Mouse (Mus musculus) CH12.LX (cell line): ENCODE data around the gene Prlr. TPM values are rescaled to one million over a fixed set of nuclear protein-coding genes. Genes with fewer than 3 reads are reported as not detected.

Experiments used
- DNase-seq: peaks from one replicate; pipeline ENCODE4 v3.0.0-alpha.2; 2013; ENCODE audit errors: extremely low read depth
- H3K27ac ChIP-seq: 2 replicates; pipeline ENCODE4 v1.5.1; 2012; ENCODE audit warnings: low read depth, mild to moderate bottlenecking, control low read depth, moderate library complexity; ENCODE audit not compliant: insufficient read depth
- H3K27me3 ChIP-seq: replicated peaks from 2 replicates; pipeline ENCODE3; 2012; ENCODE audit warnings: inconsistent platforms
- H3K36me3 ChIP-seq, 2 experiments: replicated peaks in 1 of 2; 2 replicates each; pipeline versions ENCODE3 to v1.6.1; 2012; ENCODE audit warnings: inconsistent platforms in 1 of 2, low read length in 1 of 2, mild to moderate bottlenecking in 1 of 2, mixed read lengths in 1 of 2, moderate library complexity in 1 of 2; ENCODE audit not compliant: control insufficient read depth in 1 of 2, insufficient read depth in 1 of 2
- H3K4me1 ChIP-seq, 2 experiments: 2 replicates each; pipeline ENCODE4 v1.6.1; 2012; ENCODE audit warnings: inconsistent platforms in 1 of 2, moderate library complexity in 1 of 2; ENCODE audit not compliant: insufficient read depth in 2 of 2, control insufficient read depth in 1 of 2
- H3K4me2 ChIP-seq: 2 replicates; pipeline ENCODE4 v1.6.1; 2012; ENCODE audit warnings: low read depth, mild to moderate bottlenecking, control low read depth; ENCODE audit not compliant: poor library complexity, insufficient read depth, severe bottlenecking
- H3K4me3 ChIP-seq, 3 experiments: fragments of 150-350 bp in 1 of 3; sonication (generic) in 1 of 3; replicated peaks in 1 of 3; 2 replicates each; pipeline versions ENCODE3 to v1.5.1; 2011 to 2012; ENCODE audit warnings: low read depth in 2 of 3, low read length in 2 of 3, mild to moderate bottlenecking in 2 of 3, moderate library complexity in 2 of 3, control low read depth in 1 of 3, improper control_type of control experiment in 1 of 3, inconsistent platforms in 1 of 3, mixed read lengths in 1 of 3; ENCODE audit not compliant: poor library complexity in 1 of 3
- H3K79me2 ChIP-seq: replicated peaks from 2 replicates; pipeline ENCODE4 v1.6.1; 2012; ENCODE audit warnings: mild to moderate bottlenecking, moderate library complexity; ENCODE audit not compliant: control insufficient read depth, poor library complexity, insufficient read depth, severe bottlenecking; ENCODE audit errors: extremely low read depth
- H3K9ac ChIP-seq: 2 replicates; pipeline ENCODE4 v1.6.1; 2012; ENCODE audit warnings: low read depth, mild to moderate bottlenecking, control low read depth, moderate library complexity; ENCODE audit not compliant: insufficient read depth
- H3K9me3 ChIP-seq: replicated peaks from 2 replicates; pipeline ENCODE3; 2012; ENCODE audit warnings: low read length, inconsistent platforms, mixed read lengths
- BHLHE40 ChIP-seq: IDR thresholded peaks from 2 replicates; pipeline ENCODE4 v1.6.1; 2011; ENCODE audit warnings: mild to moderate bottlenecking, low read depth, low read length, improper control_type of control experiment
- CHD1 ChIP-seq: IDR thresholded peaks from 2 replicates; pipeline ENCODE4 v1.6.1; 2012; ENCODE audit warnings: low read depth, low read length, improper control_type of control experiment, inconsistent platforms
- CTCF ChIP-seq, 2 experiments: IDR thresholded peaks in 1 of 2; conservative IDR thresholded peaks in 1 of 2; 2 replicates each; pipeline ENCODE4 v1.5.1; 2011 to 2012; ENCODE audit warnings: low read depth in 2 of 2, low read length in 2 of 2, improper control_type of control experiment in 1 of 2, inconsistent platforms in 1 of 2, mild to moderate bottlenecking in 1 of 2, moderate library complexity in 1 of 2
- ETS1 ChIP-seq: conservative IDR thresholded peaks from 2 replicates; pipeline ENCODE4 v1.6.1; 2012; ENCODE audit warnings: low read depth, mild to moderate bottlenecking, inconsistent platforms, low read length, improper control_type of control experiment, moderate library complexity
- HCFC1 ChIP-seq: IDR thresholded peaks from 2 replicates; pipeline ENCODE4 v1.6.1; 2012; ENCODE audit warnings: low read depth, mild to moderate bottlenecking, inconsistent platforms, low read length, improper control_type of control experiment
- JUN ChIP-seq: IDR thresholded peaks from 2 replicates; pipeline ENCODE4 v1.6.1; 2011; ENCODE audit warnings: low read depth, mild to moderate bottlenecking, low read length, improper control_type of control experiment, moderate library complexity; ENCODE audit not compliant: insufficient read depth
- JUND ChIP-seq: conservative IDR thresholded peaks from 2 replicates; pipeline ENCODE4 v1.6.1; 2011; ENCODE audit warnings: low read depth, low read length, improper control_type of control experiment
- MAZ ChIP-seq: IDR thresholded peaks from 2 replicates; pipeline ENCODE4 v1.6.1; 2012; ENCODE audit warnings: low read depth, mild to moderate bottlenecking, inconsistent platforms, low read length, improper control_type of control experiment, moderate library complexity
- MEF2A ChIP-seq: IDR thresholded peaks from 2 replicates; pipeline ENCODE4 v1.6.1; 2014; ENCODE audit warnings: low read depth, mild to moderate bottlenecking, inconsistent platforms, low read length, improper control_type of control experiment, borderline replicate concordance
- NELFE ChIP-seq: IDR thresholded peaks from 2 replicates; pipeline ENCODE4 v1.6.1; 2011; ENCODE audit warnings: low read depth, low read length, improper control_type of control experiment
- PAX5 ChIP-seq: IDR thresholded peaks from 2 replicates; pipeline ENCODE4 v1.6.1; 2012; ENCODE audit warnings: low read length, inconsistent platforms, mixed read lengths
- POLR2A ChIP-seq: IDR thresholded peaks from 2 replicates; pipeline ENCODE4 v1.6.1; 2011; ENCODE audit warnings: low read depth, mild to moderate bottlenecking, improper control_type of control experiment, low read length
- POLR2AphosphoS2 ChIP-seq: IDR thresholded peaks from 2 replicates; pipeline ENCODE4 v1.6.1; 2011; ENCODE audit warnings: low read depth, low read length, improper control_type of control experiment
- RCOR1 ChIP-seq: conservative IDR thresholded peaks from 2 replicates; pipeline ENCODE4 v1.6.1; 2012; ENCODE audit warnings: low read depth, mild to moderate bottlenecking, inconsistent platforms, low read length, improper control_type of control experiment
- SIN3A ChIP-seq: IDR thresholded peaks from 2 replicates; pipeline ENCODE4 v1.6.1; 2012; ENCODE audit warnings: low read length, improper control_type of control experiment, inconsistent platforms
- SMC3 ChIP-seq: IDR thresholded peaks from 2 replicates; pipeline ENCODE4 v1.6.1; 2011; ENCODE audit warnings: low read depth, low read length, improper control_type of control experiment
- TBP ChIP-seq: conservative IDR thresholded peaks from 2 replicates; pipeline ENCODE4 v1.6.1; 2011; ENCODE audit warnings: low read depth, low read length, improper control_type of control experiment
- TCF12 ChIP-seq: IDR thresholded peaks from 2 replicates; pipeline ENCODE4 v1.6.1; 2014; ENCODE audit warnings: low read depth, mild to moderate bottlenecking, inconsistent platforms, low read length, improper control_type of control experiment
- USF1 ChIP-seq: IDR thresholded peaks from 2 replicates; pipeline ENCODE4 v1.6.1; 2014; ENCODE audit warnings: low read depth, mild to moderate bottlenecking, inconsistent platforms, low read length, improper control_type of control experiment
- USF2 ChIP-seq: conservative IDR thresholded peaks from 2 replicates; pipeline ENCODE4 v1.6.1; 2011; ENCODE audit warnings: low read depth, low read length, improper control_type of control experiment
- ZC3H11A ChIP-seq: IDR thresholded peaks from 2 replicates; pipeline ENCODE4 v1.6.1; 2012; ENCODE audit warnings: low read depth, mild to moderate bottlenecking, inconsistent platforms, low read length, improper control_type of control experiment
- dilution Hi-C: fragments of 300-500 bp; cut with MboI; formaldehyde crosslinking; loops from 2 replicates; pipeline ENCODE4 v1.14.3; 2020; ENCODE audit warnings: low sequenced_read_pairs; ENCODE audit not compliant: extremely low pct_unique_long_range_greater_than_20kb, extremely low pct_ligation_motif_present
- in situ Hi-C: fragments of 300-500 bp; cut with MboI; formaldehyde crosslinking; loops from 3 replicates; pipeline ENCODE4 v1.14.3; 2019; ENCODE audit warnings: low sequenced_read_pairs, low pct_ligation_motif_present, low pct_unique_long_range_greater_than_20kb, mixed read lengths
- polyA plus RNA-seq: library from polyadenylated mRNA; unstranded; fragments of >175 nt; gene quantifications from 2 replicates; pipeline ENCODE4 v1.2.1, GENCODE M21; 2012; ENCODE audit warnings: low read depth; ENCODE audit not compliant: insufficient read length
- total RNA-seq, 2 experiments: library from RNA; depleted of rRNA; stranded (reverse); fragments of 300-350 nt in 1 of 2; fragments of >200 nt in 1 of 2; gene quantifications; 2 replicates each; pipeline ENCODE4 v1.2.3; 2012 to 2014

Prlr gene
- total and polyA plus RNA-seq, 3 experiments: not detected

- dilution Hi-C loops: no loop called here
- no peak overlapping the region for H3K27ac ChIP-seq
- H3K27me3 ChIP-seq: no peaks in the 10 kb centered on the region
Observed at GRCm38 (mm10) chr15:10283661-10284060, 106.6 kb downstream of the Prlr start.

GRCm38 (mm10) chr15:10296570-10296969 is 119.5 kb downstream of the Prlr start:
- H3K36me3 ChIP-seq: no peaks in the 10 kb centered on the region
- no peak overlapping the region for H3K9ac ChIP-seq
- no peaks in the 10 kb centered on the region for H3K79me2 ChIP-seq
- peak overlapping the region in 1 of 3 experiments; percentile 7 for H3K4me3 ChIP-seq
- in situ Hi-C loops: no loop called here
- peak overlapping the region; percentile 56 for H3K4me2 ChIP-seq
- no peak for DNase-seq
- TF ChIP-seq CHD1 (no peak), SMC3 (no peak), TBP (no peak), CTCF (conservative IDR thresholded peaks at IDR 0.05 in 1 of 2, IDR thresholded peaks at IDR 0.05 in 1 of 2; ENCODE audit: low read depth in 2 of 2, low read length in 2 of 2) (no peak), POLR2AphosphoS2 (no peak), USF1 (no peak), SIN3A (no peak), BHLHE40 (no peak), ETS1 (no peak), TCF12 (no peak), JUN (no peak), HCFC1 (no peak), JUND (no peak), PAX5 (no peak), MEF2A (no peak), NELFE (no peak), POLR2A (no peak), ZC3H11A (no peak)
- TF ChIP-seq, all 38 proteins: peak for 0
- H3K4me1 ChIP-seq: no peaks in the 10 kb centered on the region
- dilution Hi-C loops: no loop called here
- no peaks in the 10 kb centered on the region for H3K9me3 ChIP-seq
- H3K27ac ChIP-seq: no peak overlapping the region
- H3K27me3 ChIP-seq: no peaks in the 10 kb centered on the region

More at GRCm38 (mm10) chr15:10283661-10284060, 106.6 kb downstream of the Prlr start:
- no peak for TF ChIP-seq USF2
- no peak for TF ChIP-seq MAZ
- no peak for TF ChIP-seq JUN
- TF ChIP-seq RCOR1: no peak
- TF ChIP-seq, all 38 proteins: peak for 0
- no peak overlapping the region for H3K4me2 ChIP-seq
- H3K36me3 ChIP-seq: no peaks in the 10 kb centered on the region
- in situ Hi-C loops: no loop called here
- no peaks in the 10 kb centered on the region for H3K79me2 ChIP-seq
- no peak for DNase-seq
- no peak overlapping the region for H3K4me3 ChIP-seq
- H3K4me1 ChIP-seq: no peaks in the 10 kb centered on the region
- H3K9ac ChIP-seq: no peak overlapping the region
- H3K9me3 ChIP-seq: no peaks in the 10 kb centered on the region
